ENCODE assay signal across 14 mouse cellular contexts in the genomic region with DNA sequence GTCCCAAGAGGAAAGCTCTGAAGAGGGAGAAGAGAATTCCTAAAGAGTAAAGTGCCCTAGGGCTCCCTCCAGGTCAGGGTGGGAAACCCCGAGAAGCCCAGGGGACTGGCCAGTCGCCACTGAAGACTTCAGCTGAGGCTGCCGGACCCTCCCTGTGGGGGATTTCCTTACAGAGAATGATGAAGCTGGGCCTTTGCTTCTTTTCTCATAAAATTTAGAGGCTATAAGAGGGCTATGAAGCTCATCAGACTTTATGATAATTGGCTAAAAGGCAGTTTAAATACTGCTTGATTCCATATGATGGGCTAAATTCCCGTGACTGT.
DNase-seq lines count a peak whose midpoint lies in the region; ATAC-seq and TF ChIP-seq lines count a peak whose summit lies in the region.
"Had no signal": no experiment of that assay in that cellular context is flagged by ENCODE, and none has a peak within 500 bp of the region (broad histone marks: within the 10 kb centered on the region; RNA-seq: fewer than 3 reads in every experiment).

No protein-coding gene starts in this region.

- ATAC-seq in hindbrain, postnatal 0 days, result no peak
- no peak for ATAC-seq in midbrain, postnatal 0 days (ENCODE audit: low FRiP score)
- ATAC-seq in stomach, embryonic 16.5 days (ENCODE audit: insufficient read depth, low FRiP score), result no peak

- no peak for TF ChIP-seq CTCF in hindbrain, postnatal 0 days (IDR thresholded peaks at IDR 0.05; ENCODE audit: low read depth)
- no peak for TF ChIP-seq CTCF in midbrain, postnatal 0 days (IDR thresholded peaks at IDR 0.05)

- no peak overlapping the region for H3K9ac ChIP-seq in hindbrain, postnatal 0 days (replicated peaks; ENCODE audit: low read length)
- no peak overlapping the region; the same call in 1 of the 2 replicates for H3K9ac ChIP-seq in midbrain, postnatal 0 days (replicated peaks; ENCODE audit: low read length, poor library complexity, severe bottlenecking)
- H3K9ac ChIP-seq in stomach, embryonic 16.5 days (ENCODE audit: low read length), result no peak overlapping the region
- H3K9ac ChIP-seq: limb, embryonic 15.5 days; neural tube, embryonic 12.5 days had no signal

- H3K9me3 ChIP-seq in hindbrain, embryonic 10.5 days, result peaks cover 36% of the 10 kb centered on the region
- peaks cover 2% of the 10 kb centered on the region; the same call in 1 of the 2 replicates for H3K9me3 ChIP-seq in hindbrain, postnatal 0 days (ENCODE audit: low read length)
- H3K9me3 ChIP-seq in midbrain, embryonic 10.5 days (replicated peaks), result peaks cover 34% of the 10 kb centered on the region
- H3K9me3 ChIP-seq in midbrain, postnatal 0 days (ENCODE audit: low read length), result 0 out of 2 replicates have a peak, but pooled peaks cover 4% of the 10 kb centered on the region
- peaks cover 12% of the 10 kb centered on the region; the same call in 1 of the 2 replicates for H3K9me3 ChIP-seq in stomach, embryonic 16.5 days (replicated peaks; ENCODE audit: control insufficient read depth, low read length)
- H3K9me3 ChIP-seq: limb, embryonic 15.5 days had no signal

- 42% methylated on average over 4 of the region's 4 CpGs for WGBS in hindbrain, embryonic 10.5 days
- WGBS in hindbrain, postnatal 0 days, result 39% methylated on average over 4 of the region's 4 CpGs
- WGBS in midbrain, embryonic 10.5 days, result 43% methylated on average over 4 of the region's 4 CpGs
- WGBS in midbrain, postnatal 0 days, result 22% methylated on average over 4 of the region's 4 CpGs
- WGBS in stomach, embryonic 16.5 days, result 26% methylated on average over 4 of the region's 4 CpGs

- no peak for DNase-seq in hindbrain, embryonic 10.5 days (ENCODE audit: low spot score)
- DNase-seq in hindbrain, postnatal 0 days (ENCODE audit: low spot score), result no peak
- no peak for DNase-seq in midbrain, embryonic 10.5 days (ENCODE audit: low spot score)
- DNase-seq in midbrain, postnatal 0 days (ENCODE audit: low spot score), result no peak
- DNase-seq in mesoderm, embryonic 11.5 days (ENCODE audit: low read depth, low spot score), result peak; percentile 14
- no peak for DNase-seq in ovary, postnatal 10 days (ENCODE audit: low spot score)
- DNase-seq: adrenal gland, postnatal 25 days; lung, adult 2 months; right cerebral cortex, adult 18-20 months; spleen, adult 18-20 months had no signal

- no peak overlapping the region for H3K4me3 ChIP-seq in hindbrain, embryonic 10.5 days
- H3K4me3 ChIP-seq in hindbrain, postnatal 0 days (ENCODE audit: low read length), result no peak overlapping the region
- H3K4me3 ChIP-seq in midbrain, embryonic 10.5 days, result no peak overlapping the region
- H3K4me3 ChIP-seq in midbrain, postnatal 0 days (ENCODE audit: low read depth, low read length), result no peak overlapping the region
- H3K4me3 ChIP-seq in stomach, embryonic 16.5 days (replicated peaks; ENCODE audit: low read length), result no peak overlapping the region
- H3K4me3 ChIP-seq: heart, embryonic 10.5 days; limb, embryonic 15.5 days; neural tube, embryonic 12.5 days had no signal

- H3K36me3 ChIP-seq in hindbrain, embryonic 10.5 days, result no peaks in the 10 kb centered on the region
- H3K36me3 ChIP-seq in hindbrain, postnatal 0 days (ENCODE audit: insufficient read depth, low read length), result no peaks in the 10 kb centered on the region
- H3K36me3 ChIP-seq in midbrain, embryonic 10.5 days, result no peaks in the 10 kb centered on the region
- H3K36me3 ChIP-seq in midbrain, postnatal 0 days (ENCODE audit: insufficient read depth, low read length), result no peaks in the 10 kb centered on the region
- no peaks in the 10 kb centered on the region for H3K36me3 ChIP-seq in stomach, embryonic 16.5 days (ENCODE audit: control insufficient read depth, insufficient read depth, low read length)
- H3K36me3 ChIP-seq: heart, embryonic 10.5 days; limb, embryonic 15.5 days; neural tube, embryonic 12.5 days had no signal

- H3K4me2 ChIP-seq in hindbrain, postnatal 0 days (ENCODE audit: low read depth, low read length), result no peak overlapping the region
- H3K4me2 ChIP-seq in midbrain, postnatal 0 days (ENCODE audit: low read depth, low read length, poor library complexity, severe bottlenecking), result no peak overlapping the region
- H3K4me2 ChIP-seq in stomach, embryonic 16.5 days (ENCODE audit: low read depth, low read length), result no peak overlapping the region
- H3K4me2 ChIP-seq: limb, embryonic 15.5 days; neural tube, embryonic 12.5 days had no signal

- no peaks in the 10 kb centered on the region for H3K27me3 ChIP-seq in hindbrain, embryonic 10.5 days (ENCODE audit: insufficient read depth, poor library complexity, severe bottlenecking)
- no peaks in the 10 kb centered on the region for H3K27me3 ChIP-seq in hindbrain, postnatal 0 days (ENCODE audit: insufficient read depth, low read length)
- H3K27me3 ChIP-seq in midbrain, embryonic 10.5 days (ENCODE audit: low read depth, poor library complexity, severe bottlenecking), result no peaks in the 10 kb centered on the region
- no peaks in the 10 kb centered on the region for H3K27me3 ChIP-seq in midbrain, postnatal 0 days (ENCODE audit: insufficient read depth, low read length)
- no peaks in the 10 kb centered on the region for H3K27me3 ChIP-seq in stomach, embryonic 16.5 days (ENCODE audit: control insufficient read depth, insufficient read depth, low read length)
- H3K27me3 ChIP-seq: limb, embryonic 15.5 days; neural tube, embryonic 12.5 days had no signal

- H3K27ac ChIP-seq in hindbrain, embryonic 10.5 days, result 0 out of 2 replicates have a peak overlapping the region, but pooled peaks have one; percentile 29
- H3K27ac ChIP-seq in hindbrain, postnatal 0 days, result no peak overlapping the region
- H3K27ac ChIP-seq in midbrain, embryonic 10.5 days (replicated peaks), result peak overlapping the region; percentile 49
- no peak overlapping the region for H3K27ac ChIP-seq in midbrain, postnatal 0 days (ENCODE audit: low read depth, low read length)
- peak overlapping the region; percentile 5 for H3K27ac ChIP-seq in stomach, embryonic 16.5 days (ENCODE audit: low read length)
- H3K27ac ChIP-seq: heart, embryonic 10.5 days; limb, embryonic 15.5 days; neural tube, embryonic 12.5 days had no signal

- H3K4me1 ChIP-seq in hindbrain, embryonic 10.5 days (replicated peaks), result peaks cover 18% of the 10 kb centered on the region
- no peaks in the 10 kb centered on the region for H3K4me1 ChIP-seq in hindbrain, postnatal 0 days (ENCODE audit: insufficient read depth, low read length)
- H3K4me1 ChIP-seq in midbrain, embryonic 10.5 days, result peaks cover 17% of the 10 kb centered on the region
- no peaks in the 10 kb centered on the region for H3K4me1 ChIP-seq in midbrain, postnatal 0 days (ENCODE audit: insufficient read depth, low read length)
- H3K4me1 ChIP-seq in stomach, embryonic 16.5 days (ENCODE audit: control insufficient read depth, insufficient read depth, low read length), result no peaks in the 10 kb centered on the region
- H3K4me1 ChIP-seq: neural tube, embryonic 12.5 days had no signal

Comparison
In these comparisons a context has a peak if more than half of its experiments do, and no peak if none do; other contexts are left out.
1. H3K27ac ChIP-seq: peak in hindbrain, embryonic 10.5 days (single experiment), midbrain, embryonic 10.5 days (single experiment) and stomach, embryonic 16.5 days (single experiment); none in hindbrain, postnatal 0 days (single experiment) and midbrain, postnatal 0 days (single experiment).